Mouse (Mus musculus) MN1 (cell line): Measurements from ENCODE around the gene Dnah7b.
"Not testable (repeated sequence)": the region's sequence is repeated elsewhere in the genome, so short reads cannot be mapped to it uniquely, and the experiment has no call there.

Source experiments
- DNase-seq: peaks from one replicate; pipeline ENCODE4 v3.0.0-alpha.2; 2016; ENCODE audit warnings: low spot score

Gene Dnah7b

DNA sequence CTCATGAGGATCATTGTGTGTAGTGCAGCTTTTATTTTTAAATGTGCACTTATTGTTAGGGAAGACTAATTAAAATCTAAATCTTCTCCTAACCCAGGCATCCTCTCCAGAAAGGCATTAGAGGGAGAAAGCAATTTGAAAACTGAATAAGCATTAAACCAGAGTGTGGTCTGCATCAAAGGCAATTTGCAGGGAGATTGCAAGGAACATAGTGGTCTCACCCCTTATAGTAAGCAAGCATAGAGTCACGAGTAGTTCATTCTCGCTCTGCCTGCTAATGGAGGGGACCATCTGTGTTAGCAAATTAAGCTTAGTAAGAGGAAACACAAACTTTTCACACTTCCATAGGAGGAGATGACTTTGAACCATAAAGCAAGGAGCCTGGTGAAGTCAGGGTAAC lies 228.3 kb downstream of the Dnah7b start:
- not testable (repeated sequence) for DNase-seq

DNA sequence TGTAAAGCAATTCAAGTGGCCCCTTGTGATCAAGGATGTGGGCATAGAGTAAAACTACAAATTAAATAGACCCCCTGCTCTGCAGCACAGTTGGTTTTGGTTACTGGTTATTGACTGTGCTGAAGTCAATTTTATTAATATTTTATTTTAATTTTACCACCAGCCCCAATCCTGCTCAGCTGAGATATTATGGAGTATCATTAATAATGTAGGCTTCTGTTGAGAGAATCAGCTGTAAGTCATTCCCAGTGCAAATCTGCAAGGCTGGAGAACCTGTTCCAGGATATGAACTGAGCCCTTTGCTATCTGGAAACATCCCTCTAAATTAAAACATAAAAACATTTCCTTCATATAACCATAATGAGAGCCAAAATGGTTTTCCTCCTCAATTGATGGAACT lies 259.8 kb downstream of the Dnah7b start:
- DNase-seq = not testable (repeated sequence)

DNA sequence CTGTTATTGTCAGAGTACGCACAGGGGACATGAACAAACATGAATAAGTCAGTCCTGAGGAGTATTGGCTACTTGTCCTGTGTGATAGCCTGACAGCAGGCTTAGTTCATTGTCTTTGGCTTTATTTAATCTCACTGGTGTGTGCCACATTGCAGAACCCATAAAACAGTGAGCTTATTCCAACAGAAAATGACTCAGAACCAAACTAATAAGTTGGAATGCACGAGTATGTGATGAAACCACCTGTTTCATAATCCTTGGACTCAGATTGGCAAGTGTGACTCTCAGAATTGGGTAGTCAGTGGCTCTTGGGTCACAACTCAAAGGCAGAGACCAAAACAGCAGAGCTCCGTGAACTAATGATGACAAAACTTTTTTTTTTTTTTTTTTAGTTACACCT lies 279.2 kb downstream of the Dnah7b start:
- not testable (repeated sequence) for DNase-seq

DNA sequence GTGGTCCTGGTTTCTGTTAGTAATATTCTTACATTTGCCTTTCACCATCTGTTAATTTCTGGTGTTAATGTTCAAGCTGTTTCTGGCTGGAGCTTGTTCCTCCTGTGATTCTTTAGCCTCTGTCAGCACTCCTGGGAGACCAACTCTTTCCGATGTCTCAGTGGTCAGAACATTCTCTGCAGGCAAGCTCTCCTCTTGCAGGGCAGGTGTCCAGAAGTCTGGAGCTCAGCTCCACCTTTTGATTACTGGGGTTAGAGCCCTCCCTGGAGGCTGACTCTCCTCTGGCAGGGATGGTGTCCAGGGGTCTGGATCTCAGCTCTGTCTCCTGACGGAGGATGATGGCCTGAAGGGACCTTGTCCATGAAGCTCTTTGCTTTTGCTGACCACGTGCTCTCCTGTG lies 314.5 kb downstream of the Dnah7b start:
- DNase-seq = not testable (repeated sequence)

DNA sequence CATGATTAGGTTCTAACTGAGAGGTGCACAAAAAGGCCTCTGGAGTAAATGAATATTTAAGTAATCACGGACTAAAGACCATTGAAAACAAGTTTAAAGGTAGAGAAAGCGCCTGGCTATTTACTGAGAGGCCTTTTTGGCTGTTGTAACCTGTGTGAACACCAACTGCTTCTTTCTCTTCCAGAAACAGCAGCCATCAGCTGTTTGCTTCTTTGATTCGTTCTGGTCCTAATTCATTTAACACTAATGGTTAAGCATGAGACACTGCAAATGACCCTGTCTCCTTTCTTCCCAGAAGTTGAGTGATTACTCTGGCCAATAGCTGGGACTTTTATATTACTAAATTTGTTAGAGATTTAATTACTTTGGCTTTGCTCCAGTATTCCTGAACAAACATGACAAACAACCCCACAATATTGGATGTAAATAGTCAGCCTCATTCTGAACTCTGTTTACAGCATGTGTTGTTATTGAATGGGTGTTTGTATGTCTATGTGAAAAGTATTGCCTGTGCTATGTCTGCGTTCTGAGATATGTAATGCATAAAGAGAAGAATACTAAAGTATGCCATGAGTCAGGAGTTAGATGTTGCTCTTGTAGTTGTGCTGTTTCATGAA lies 328.7 kb downstream of the Dnah7b start:
- not testable (repeated sequence) for DNase-seq

DNA sequence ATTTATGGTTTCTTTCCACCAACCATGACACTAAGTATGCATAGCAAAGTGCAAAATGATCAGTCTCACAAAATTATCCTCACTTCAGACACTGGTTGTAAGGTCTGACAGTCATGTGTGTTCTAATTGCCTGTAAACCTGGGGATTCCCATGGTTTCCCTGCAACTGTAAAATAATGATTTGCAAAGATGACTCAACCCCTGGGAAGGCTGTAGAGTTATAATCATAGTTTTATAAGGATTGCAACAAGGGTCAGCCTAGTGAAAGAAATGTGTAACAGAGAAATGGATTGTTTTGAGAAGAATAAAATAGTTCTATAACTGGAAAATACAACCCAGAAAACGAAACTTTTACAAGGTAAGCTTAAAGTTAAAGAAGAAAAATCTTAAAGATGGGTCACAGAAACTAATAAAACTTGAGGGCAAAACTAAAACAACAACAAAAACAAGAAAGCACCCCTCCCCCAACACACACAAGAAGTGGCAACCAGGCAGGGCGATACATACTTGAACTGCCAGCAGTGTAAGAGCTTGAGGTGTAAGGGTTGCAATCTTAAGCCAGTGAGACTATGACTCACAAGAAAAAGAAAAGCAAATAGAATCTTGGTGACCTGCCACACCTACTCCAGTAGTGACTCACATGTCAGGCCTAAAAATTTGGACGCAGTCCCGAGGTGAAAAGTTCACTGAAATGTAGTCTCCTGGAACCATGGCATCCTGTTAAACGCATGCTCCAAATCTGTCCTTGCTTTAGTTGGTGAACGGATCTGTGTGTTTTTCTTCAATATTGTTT lies 342.4 kb downstream of the Dnah7b start:
- DNase-seq = no peak

DNA sequence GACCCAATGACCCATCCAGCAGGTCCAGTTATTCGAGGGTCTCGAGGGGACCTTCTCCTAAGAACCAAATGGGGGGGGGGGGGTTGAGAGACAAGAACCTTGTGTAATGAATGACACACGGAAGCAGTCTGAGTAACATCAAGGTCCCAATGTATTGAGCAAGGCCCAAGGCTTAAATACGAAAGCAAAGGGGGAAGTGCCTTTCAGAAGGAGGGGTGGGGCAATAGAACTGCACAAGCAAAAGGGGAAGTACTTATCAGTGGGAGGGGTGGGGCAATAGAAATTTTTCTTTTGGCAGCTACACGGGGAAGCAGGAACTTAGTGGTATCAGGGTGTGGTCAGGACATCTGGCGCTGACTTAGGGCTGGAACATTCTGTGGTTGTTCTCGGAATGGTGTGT lies 348.7 kb downstream of the Dnah7b start:
- DNase-seq = not testable (repeated sequence)

DNA sequence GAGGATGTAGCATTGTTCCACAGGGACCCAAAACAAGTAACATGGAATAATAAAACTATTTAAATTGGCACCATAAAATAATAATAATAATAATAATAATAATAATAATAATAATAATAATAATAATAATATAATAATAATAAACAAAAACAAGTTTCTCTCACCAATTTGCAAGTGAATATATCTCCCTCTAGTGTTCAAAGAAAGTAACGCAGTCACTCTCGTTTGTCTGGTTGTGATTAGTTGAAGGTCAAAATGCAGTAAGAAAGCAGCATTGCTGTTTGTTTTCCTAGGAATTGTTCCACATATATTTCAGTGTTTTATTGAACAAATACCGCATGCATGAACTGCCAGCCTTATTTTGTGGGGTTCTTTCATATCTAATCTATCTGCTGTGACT lies 350.8 kb downstream of the Dnah7b start:
- DNase-seq = peak; percentile 20

DNA sequence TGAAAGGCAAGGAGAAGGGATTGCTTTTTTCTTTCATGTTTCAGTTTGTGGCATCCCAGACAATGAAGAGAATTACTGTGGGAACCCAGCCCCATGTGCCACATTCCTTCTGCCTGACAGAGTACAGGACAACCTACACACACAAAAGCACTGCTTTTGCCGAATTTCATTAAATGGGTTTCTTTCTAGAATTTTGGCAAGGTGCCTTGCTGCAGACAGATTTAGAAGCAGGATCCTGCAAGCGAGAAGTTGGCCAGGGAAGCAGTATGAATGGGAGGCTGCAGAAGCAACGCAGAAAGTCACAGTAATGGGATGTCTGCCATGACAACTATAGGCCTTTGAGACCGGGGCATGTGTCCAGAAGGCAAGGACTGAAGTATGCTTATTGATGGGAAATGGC lies 352.9 kb downstream of the Dnah7b start:
- DNase-seq = not testable (repeated sequence)
